Mouse (Mus musculus) heart, postnatal 0 days (tissue): ENCODE measurements around the gene Senp1. TPM values are rescaled to one million over a fixed set of nuclear protein-coding genes. Genes with fewer than 3 reads are reported as not detected.

ENCODE experiments used
- ATAC-seq: fragments of 200-750 bp; cut with Nextera tagmentation; 2 replicates; pipeline ENCODE4 v1.8.0; 2017; ENCODE audit warnings: low read depth, moderate number of reproducible peaks, moderate library complexity; ENCODE audit not compliant: insufficient read depth
- DNase-seq: peaks from one replicate; pipeline ENCODE4 v3.0.0-alpha.2; 2016; ENCODE audit warnings: low spot score
- H3K27ac ChIP-seq: fragments of 300-500 bp; sonication (generic); 2 replicates; pipeline ENCODE4 v1.5.1; 2014; ENCODE audit warnings: low read depth, mild to moderate bottlenecking
- H3K27me3 ChIP-seq: fragments of 300-500 bp; sonication (generic); 2 replicates; pipeline ENCODE4 v1.6.1; 2014; ENCODE audit warnings: low read length, mixed read lengths; ENCODE audit not compliant: control insufficient read depth, insufficient read depth
- H3K36me3 ChIP-seq: fragments of 300-500 bp; sonication (generic); replicated peaks from 2 replicates; pipeline ENCODE4 v1.6.1; 2014; ENCODE audit warnings: low read length, mixed read lengths; ENCODE audit not compliant: control insufficient read depth, insufficient read depth
- H3K4me1 ChIP-seq: fragments of 300-500 bp; sonication (generic); 2 replicates; pipeline ENCODE4 v1.6.1; 2014; ENCODE audit warnings: antibody characterized with exemption; ENCODE audit not compliant: control insufficient read depth, insufficient read depth
- H3K4me2 ChIP-seq: fragments of 300-500 bp; sonication (generic); 2 replicates; pipeline ENCODE4 v1.6.1; 2014; ENCODE audit warnings: low read depth, mild to moderate bottlenecking, low read length, moderate library complexity
- H3K4me3 ChIP-seq: fragments of 300-500 bp; sonication (generic); 2 replicates; pipeline ENCODE4 v1.5.1; 2014; ENCODE audit warnings: low read depth, low read length
- H3K9ac ChIP-seq: fragments of 300-500 bp; sonication (generic); replicated peaks from 2 replicates; pipeline ENCODE4 v1.6.1; 2014; ENCODE audit warnings: low read depth, low read length, mixed read lengths
- H3K9me3 ChIP-seq: fragments of 300-500 bp; sonication (generic); replicated peaks from 2 replicates; pipeline ENCODE4 v1.6.1; 2016; ENCODE audit warnings: low read length; ENCODE audit not compliant: control insufficient read depth
- CTCF ChIP-seq: IDR thresholded peaks from 2 replicates; pipeline ENCODE4 v1.5.1; 2016; ENCODE audit warnings: antibody characterized with exemption, control low read depth, low read depth
- EP300 ChIP-seq: IDR thresholded peaks from 2 replicates; pipeline ENCODE4 v1.6.1; 2016; ENCODE audit warnings: antibody characterized with exemption, low read depth
- WGBS: fragments of 180-500 bp; shearing (Covaris S2); extraction: QIAGEN DNeasy Blood & Tissue Kit; methylation state at CpG from one replicate; pipeline ENCODE4 v1.1.7; 2014; 5-methylcytosine and 5-hydroxymethylcytosine counted together
- polyA plus RNA-seq: library from polyadenylated mRNA; unstranded; fragments of >200 nt; fragmentation: Nextera tagmentation; extraction: Ambion mirVana; gene quantifications from 2 replicates; pipeline ENCODE4 v1.2.1, GENCODE M21; 2015
- total RNA-seq: library from RNA; depleted of rRNA; stranded (reverse); fragments of >200 nt; gene quantifications from 2 replicates; pipeline ENCODE4 v1.2.3, GENCODE M21; 2014; ENCODE audit warnings: low replicate concordance

Gene Senp1
- total and polyA plus RNA-seq, 2 experiments from 2014 or later, result 10.1 to 16.7 TPM

DNA sequence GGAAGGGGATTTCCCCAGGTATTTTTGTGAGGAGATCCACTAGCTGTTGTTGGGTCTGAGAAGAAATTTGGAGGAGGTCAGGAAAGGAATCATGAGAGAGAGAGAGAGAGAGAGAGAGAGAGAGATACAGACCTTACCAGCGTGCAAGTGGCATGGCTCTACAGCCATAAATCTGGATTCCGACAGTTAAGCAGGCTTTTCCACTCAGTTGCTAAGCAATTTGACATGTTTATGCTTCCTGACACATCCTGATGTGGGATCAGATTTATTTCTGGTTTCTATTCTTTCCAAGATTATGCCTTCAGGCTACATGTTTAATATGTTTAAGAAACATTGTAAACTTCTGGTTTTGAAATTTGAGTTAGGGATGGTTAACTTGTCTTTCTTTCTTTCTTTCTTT lies 71.7 kb downstream of the Senp1 start:
- TF ChIP-seq CTCF (no peak), EP300 (no peak)
- no peaks in the 10 kb centered on the region for H3K9me3 ChIP-seq
- no peak overlapping the region for H3K9ac ChIP-seq
- peaks cover 11% of the 10 kb centered on the region for H3K4me1 ChIP-seq
- ATAC-seq, result no peak
- whole genome bisulfite sequencing, result 63% methylated on average over 2 of the region's 2 CpGs
- no peak overlapping the region for H3K27ac ChIP-seq
- no peak overlapping the region for H3K4me2 ChIP-seq
- DNase-seq, result no peak
- no peak overlapping the region for H3K4me3 ChIP-seq
- no peaks in the 10 kb centered on the region for H3K36me3 ChIP-seq
- H3K27me3 ChIP-seq, result 0 out of 2 replicates have a peak, but pooled peaks cover 3% of the 10 kb centered on the region

DNA sequence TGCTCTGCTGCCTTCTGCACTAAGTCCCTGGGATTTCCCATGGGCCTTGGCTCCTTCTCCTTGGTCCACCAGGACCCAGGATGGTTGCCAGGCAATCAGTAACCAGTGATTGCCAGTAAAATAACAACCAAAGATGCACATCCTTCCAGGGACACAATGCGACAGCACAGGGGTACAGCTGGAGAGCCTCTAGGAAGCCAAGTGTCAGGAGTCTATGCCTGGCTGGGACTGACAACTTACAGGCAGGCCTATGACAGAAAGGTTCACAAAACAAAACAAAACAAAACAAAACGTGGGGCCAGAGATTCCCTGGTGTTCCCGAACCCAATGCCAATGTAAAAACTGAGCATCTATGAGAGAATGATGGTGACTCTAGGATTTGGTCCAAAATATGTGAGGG lies 74.5 kb downstream of the Senp1 start:
- ATAC-seq (no peak), DNase-seq (no peak)
- WGBS, result 58% methylated on average over 3 of the region's 3 CpGs

DNA sequence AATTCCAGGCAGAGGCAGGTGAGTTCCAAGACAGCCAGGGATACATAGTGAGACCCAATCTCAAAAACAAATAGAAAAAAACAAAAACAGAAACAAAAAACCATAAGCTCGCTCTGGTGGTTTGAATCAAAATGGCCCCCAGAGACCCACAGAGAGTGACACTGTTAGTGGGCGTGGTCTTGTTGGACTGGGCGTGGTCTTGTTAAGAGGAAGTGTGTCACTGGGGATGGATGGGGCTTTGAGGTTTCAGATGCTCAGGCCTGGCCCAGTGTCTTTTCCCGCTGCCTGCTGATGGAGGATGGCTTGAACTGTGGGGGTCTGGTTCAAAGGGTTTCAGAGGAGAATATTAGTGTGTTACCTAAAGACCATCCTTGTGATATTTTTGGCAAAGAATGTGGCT lies 75.6 kb downstream of the Senp1 start:
- no peak for DNase-seq
- H3K4me3 ChIP-seq, result no peak overlapping the region
- H3K9ac ChIP-seq, result no peak overlapping the region
- no peaks in the 10 kb centered on the region for H3K27me3 ChIP-seq
- no peaks in the 10 kb centered on the region for H3K4me1 ChIP-seq
- no peaks in the 10 kb centered on the region for H3K9me3 ChIP-seq
- no peaks in the 10 kb centered on the region for H3K36me3 ChIP-seq
- 77% methylated on average over 4 of the region's 4 CpGs for WGBS
- TF ChIP-seq EP300 (no peak), CTCF (no peak)
- no peak overlapping the region for H3K27ac ChIP-seq
- ATAC-seq, result no peak
- H3K4me2 ChIP-seq, result no peak overlapping the region

More for the DNA sequence above, 74.5 kb downstream of the Senp1 start:
- no peaks in the 10 kb centered on the region for H3K9me3 ChIP-seq
- H3K27ac ChIP-seq, result no peak overlapping the region
- H3K36me3 ChIP-seq, result no peaks in the 10 kb centered on the region
- no peaks in the 10 kb centered on the region for H3K4me1 ChIP-seq
- no peak for TF ChIP-seq CTCF
- H3K4me2 ChIP-seq, result no peak overlapping the region
- no peak overlapping the region for H3K4me3 ChIP-seq
- H3K9ac ChIP-seq, result no peak overlapping the region
- H3K27me3 ChIP-seq, result no peaks in the 10 kb centered on the region

DNA sequence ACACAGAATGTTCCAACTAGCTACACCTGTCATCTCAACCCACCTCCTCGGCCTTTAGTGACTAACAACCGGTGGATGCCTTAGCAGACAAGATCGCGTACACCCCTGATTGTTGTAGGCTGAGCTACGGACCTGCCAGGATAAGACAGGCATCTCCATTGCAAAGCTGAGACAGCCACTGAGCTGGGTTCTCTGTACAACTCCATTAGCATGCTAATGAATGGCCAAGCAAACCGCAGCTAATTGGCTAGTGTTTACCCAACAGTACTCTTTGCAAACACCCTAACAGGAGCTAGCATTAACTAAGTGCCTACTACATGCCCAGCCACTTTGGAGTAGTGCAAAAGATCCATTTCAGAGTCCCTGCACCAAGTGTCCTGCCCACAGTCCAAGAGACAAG lies 80.7 kb downstream of the Senp1 start:
- WGBS, result 75% methylated on average over 6 of the region's 6 CpGs
- no peak overlapping the region for H3K27ac ChIP-seq
- H3K4me2 ChIP-seq, result no peak overlapping the region
- H3K27me3 ChIP-seq, result 0 out of 2 replicates have a peak, but pooled peaks cover 4% of the 10 kb centered on the region
- TF ChIP-seq EP300 (no peak), CTCF (no peak)
- no peaks in the 10 kb centered on the region for H3K4me1 ChIP-seq
- H3K9ac ChIP-seq, result no peak overlapping the region
- H3K36me3 ChIP-seq, result no peaks in the 10 kb centered on the region
- DNase-seq (no peak), ATAC-seq (no peak)
- no peaks in the 10 kb centered on the region for H3K9me3 ChIP-seq
- no peak overlapping the region for H3K4me3 ChIP-seq

DNA sequence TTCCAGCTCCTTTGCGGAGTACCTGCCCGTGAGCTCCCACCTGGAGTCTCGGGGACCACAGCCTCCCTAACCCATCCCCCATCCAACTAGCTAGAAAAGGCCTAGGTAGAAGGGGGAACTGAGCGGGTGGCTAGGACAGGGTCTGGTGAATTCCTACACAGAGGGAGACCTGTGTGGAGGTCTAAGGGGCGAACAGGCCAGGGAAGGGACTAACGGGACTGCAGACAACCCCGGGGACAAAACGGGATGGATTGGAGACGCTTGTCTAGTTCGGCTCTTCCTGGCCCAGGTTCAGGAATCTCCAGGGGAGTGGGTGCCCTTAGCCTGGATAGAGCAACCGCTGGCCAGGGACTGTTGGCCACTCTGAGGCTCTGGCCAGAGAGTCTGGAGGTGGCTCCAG lies 88.4 kb downstream of the Senp1 start:
- no peak overlapping the region for H3K27ac ChIP-seq
- no peak overlapping the region for H3K9ac ChIP-seq

DNA sequence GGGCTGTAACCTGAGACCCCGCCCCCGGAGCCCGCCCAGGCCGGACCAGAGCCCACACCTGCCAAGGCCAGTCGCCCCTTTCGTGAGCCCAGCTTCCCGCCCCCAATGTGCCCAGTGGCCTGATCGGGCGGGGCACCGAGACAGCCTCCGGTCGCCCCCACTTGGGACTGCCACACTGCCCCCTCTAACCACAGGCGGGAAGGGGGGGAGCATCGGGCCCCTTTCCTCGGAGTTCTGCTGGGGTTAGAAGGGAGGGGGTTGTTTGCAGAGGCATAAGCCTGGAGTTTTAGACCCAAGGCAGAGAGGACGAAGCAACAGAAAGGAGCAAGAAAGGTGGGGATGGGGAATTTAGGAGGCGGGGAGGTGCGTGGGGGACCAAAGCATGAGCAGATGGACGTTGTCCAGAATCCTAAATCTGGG lies 88.8 kb downstream of the Senp1 start:
- WGBS, result 5% methylated on average over 19 of the region's 19 CpGs
- Histone ChIP-seq H3K36me3 (no peaks in the 10 kb centered on the region), H3K9ac (no peak overlapping the region), H3K9me3 (no peaks in the 10 kb centered on the region), H3K27ac (no peak overlapping the region), H3K4me2 (peak overlapping the region; percentile 68), H3K4me3 (peak overlapping the region; percentile 47), H3K27me3 (peaks cover 82% of the 10 kb centered on the region), H3K4me1 (peaks cover 22% of the 10 kb centered on the region)
- no peak for TF ChIP-seq CTCF
- no peak for TF ChIP-seq EP300
- no peak for ATAC-seq
- no peak for DNase-seq

More for the DNA sequence above, 88.4 kb downstream of the Senp1 start:
- Histone ChIP-seq H3K9me3 (no peaks in the 10 kb centered on the region), H3K27me3 (peaks cover 78% of the 10 kb centered on the region), H3K4me1 (peaks cover 22% of the 10 kb centered on the region), H3K4me2 (no peak overlapping the region), H3K4me3 (no peak overlapping the region), H3K36me3 (no peaks in the 10 kb centered on the region)
- ATAC-seq, result no peak
- no peak for DNase-seq
- TF ChIP-seq EP300 (no peak), CTCF (no peak)
- 31% methylated on average over 11 of the region's 11 CpGs for WGBS
